Mouse (Mus musculus) hindbrain, embryonic 14.5 days (tissue): ENCODE measurements around the gene Mrgprx1. TPM values are rescaled to one million over a fixed set of nuclear protein-coding genes. Genes with fewer than 3 reads are reported as not detected.

Source experiments
- polyA plus RNA-seq: library from polyadenylated mRNA; unstranded; fragments of >200 nt; fragmentation: Nextera tagmentation; extraction: Ambion mirVana; gene quantifications from 2 replicates; pipeline ENCODE4 v1.2.1, GENCODE M21; 2014

Gene Mrgprx1
- polyA plus RNA-seq, 1 experiment from 2014 or later: not detected

Other genes with a start within 250 kb of the Mrgprx1 start
- gene Mrgpra4, start 45.5 kb downstream of the Mrgprx1 start, polyA plus RNA-seq: not detected in 2 replicates
- gene Mrgprb5, start 141.4 kb upstream of the Mrgprx1 start, polyA plus RNA-seq: not detected in 2 replicates
- not detected in 2 replicates for gene Mrgprb4, start 171.7 kb upstream of the Mrgprx1 start, polyA plus RNA-seq